Mouse (Mus musculus) granulocyte monocyte progenitor cell, adult 5-6 weeks (primary cell): ENCODE data around the gene Anapc2. TPM values are rescaled to one million over a fixed set of nuclear protein-coding genes. Genes with fewer than 3 reads are reported as not detected.
A peak's percentile ranks its signal among the peaks of the same experiment; 100 is the strongest.

ENCODE experiments used
- ATAC-seq: replicated peaks from 2 replicates; pipeline ENCODE4 v1.8.0; 2016; ENCODE audit warnings: mild to moderate bottlenecking, moderate TSS enrichment, inconsistent platforms; ENCODE audit not compliant: poor library complexity, severe bottlenecking
- total RNA-seq, 2 experiments: library from RNA; stranded (forward) in 1 of 2; stranded (reverse) in 1 of 2; fragments of 200-712, 200-1000 nt in 1 of 2; fragments of >200 nt in 1 of 2; fragmentation: Nextera tagmentation in 1 of 2; gene quantifications; 2 replicates each; pipeline ENCODE4 v1.2.3; 2014 to 2017

Anapc2 gene
- total RNA-seq, 2 experiments from 2014 or later = 17.8 to 46.0 TPM

DNA sequence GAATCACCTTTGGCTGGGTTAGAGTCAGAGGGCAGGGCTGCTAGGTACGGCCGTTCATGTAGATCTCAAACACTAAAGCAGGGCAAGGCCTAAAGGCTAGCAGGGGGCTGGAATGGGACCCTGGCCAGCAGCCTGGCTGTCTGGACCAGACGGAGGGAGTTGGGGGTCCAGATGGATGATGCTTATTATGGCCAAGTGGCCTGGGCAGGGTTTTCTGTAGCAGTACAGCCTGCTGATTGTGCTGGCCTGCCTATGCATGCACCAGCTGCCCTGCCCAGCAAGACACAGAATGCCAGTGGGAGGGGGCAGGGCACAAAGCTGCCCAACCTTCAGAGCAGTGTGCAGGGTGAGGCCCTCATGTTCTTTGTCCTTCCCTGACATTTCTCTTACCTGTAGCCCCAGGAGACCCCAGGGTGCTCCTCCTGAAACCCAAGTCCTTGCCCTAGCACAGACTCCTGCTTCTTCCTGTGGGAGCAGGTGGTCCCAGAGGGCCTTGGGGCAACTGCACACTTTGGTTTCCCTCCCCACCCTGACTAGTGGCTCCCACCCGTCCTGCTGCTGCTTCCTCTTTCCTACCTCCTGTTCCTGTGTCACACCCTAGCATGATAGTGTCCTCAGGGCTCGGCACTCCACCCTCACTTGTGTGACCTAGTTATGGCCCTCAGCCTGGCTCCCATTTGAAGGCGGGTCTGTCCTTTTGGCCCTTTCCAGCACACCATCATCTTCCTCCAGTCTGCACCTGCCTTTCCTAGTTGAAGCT is 6.2 kb upstream of the Anapc2 start:
- ATAC-seq = peak; percentile 55

DNA sequence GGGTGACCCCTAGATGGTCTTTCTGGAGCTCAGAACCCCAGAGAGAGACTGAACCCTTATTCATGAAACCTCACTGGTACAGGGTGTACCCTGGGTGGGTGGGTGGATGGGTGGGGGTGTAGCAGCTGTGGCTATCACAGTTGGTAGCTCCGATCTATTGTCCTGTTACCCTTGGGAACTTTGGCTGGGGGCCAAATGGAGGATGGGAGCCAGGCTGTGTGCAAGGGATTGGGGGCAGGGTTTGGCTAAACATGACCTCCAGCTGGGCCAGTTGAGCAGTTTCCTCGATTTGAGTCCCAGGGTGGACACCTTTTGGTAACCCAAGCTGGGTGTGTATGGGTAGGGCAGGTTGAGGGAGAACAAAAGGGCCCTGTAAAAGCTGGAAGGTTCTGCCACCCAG is 5.6 kb upstream of the Anapc2 start:
- ATAC-seq = no peak

DNA sequence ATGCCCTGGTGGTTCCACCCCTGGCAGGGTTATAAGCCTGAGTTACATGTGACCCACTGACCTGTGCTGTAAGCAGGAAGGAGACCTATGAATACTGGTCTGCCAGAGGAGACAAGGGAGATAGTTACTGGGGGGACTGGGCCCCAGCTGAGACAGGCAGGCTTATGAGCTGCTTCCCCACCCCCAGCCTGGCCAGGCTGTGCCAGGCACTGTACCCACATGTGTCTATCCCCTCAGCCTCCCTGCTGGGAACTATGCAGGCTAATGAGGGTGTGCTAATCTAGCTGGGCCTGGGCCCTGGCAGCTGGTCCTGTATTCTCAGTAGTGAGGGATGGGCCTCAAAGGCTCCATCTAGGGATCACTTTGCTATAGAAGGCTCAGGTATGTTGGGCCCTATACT is 5.0 kb upstream of the Anapc2 start:
- ATAC-seq = no peak

DNA sequence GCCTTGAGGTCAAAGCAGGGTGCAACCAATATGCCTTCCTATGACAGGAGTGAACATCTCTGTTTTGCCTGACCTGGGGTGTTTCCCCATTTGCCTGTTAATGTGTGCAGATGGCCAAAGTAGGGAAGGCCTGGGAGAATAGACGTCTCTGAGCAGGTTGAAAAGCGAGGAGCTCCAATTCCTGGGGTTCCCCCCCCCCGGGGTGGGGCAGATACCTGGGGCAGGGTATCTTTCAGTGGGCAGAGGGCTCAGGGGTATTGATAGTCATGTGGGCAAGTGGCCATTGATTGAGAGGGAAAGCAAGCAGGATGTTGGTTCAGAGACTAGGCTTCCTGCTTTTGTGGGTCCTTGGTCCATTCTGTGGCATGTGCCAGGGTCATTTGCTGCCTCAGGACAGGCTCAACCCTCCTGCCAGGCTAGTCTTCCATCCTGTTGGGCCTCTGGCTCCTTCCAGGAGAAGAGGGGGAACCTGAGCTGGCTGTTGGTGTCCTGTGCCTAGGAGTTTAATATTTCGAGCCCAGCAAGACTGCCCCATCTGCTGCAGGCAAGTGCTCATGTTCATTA is 4.5 kb upstream of the Anapc2 start:
- ATAC-seq = no peak

DNA sequence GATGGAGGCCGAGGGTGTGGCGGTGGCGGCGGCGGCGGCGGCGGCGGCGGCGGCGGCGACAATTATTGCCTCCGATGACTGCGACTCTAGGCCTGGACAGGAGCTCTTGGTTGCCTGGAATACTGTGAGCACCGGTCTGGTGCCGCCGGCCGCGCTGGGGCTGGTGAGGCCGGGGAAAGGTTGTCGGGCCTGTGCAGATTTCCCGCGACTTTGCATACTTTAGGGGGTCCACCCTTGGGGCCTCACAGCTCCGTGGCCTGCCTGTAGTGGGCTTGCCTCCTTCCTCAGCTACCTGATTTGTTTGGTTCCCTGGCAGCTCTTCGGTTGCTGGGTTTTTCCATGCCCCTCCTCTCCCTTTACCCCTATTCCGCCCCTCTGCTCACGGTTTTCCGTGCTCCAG is 237 bp downstream of the Anapc2 start:
- 0 out of 2 replicates have a peak, but pooled peaks have one; percentile 2 for ATAC-seq

DNA sequence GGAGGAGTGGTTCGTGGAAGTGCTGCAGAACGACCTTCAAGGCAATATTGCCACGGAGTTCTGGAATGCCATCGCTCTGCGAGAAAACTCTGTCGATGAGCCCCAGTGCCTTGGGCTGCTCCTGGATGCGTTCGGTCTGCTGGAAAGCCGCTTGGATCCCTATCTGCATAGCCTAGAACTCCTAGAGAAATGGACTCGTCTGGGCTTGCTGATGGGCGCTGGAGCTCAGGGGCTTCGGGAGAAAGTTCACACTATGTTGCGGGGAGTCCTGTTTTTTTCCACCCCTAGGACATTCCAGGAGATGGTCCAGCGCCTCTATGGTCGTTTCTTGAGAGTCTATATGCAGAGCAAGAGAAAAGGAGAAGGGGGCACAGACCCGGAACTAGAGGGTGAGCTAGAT is 732 bp downstream of the Anapc2 start:
- ATAC-seq = no peak

DNA sequence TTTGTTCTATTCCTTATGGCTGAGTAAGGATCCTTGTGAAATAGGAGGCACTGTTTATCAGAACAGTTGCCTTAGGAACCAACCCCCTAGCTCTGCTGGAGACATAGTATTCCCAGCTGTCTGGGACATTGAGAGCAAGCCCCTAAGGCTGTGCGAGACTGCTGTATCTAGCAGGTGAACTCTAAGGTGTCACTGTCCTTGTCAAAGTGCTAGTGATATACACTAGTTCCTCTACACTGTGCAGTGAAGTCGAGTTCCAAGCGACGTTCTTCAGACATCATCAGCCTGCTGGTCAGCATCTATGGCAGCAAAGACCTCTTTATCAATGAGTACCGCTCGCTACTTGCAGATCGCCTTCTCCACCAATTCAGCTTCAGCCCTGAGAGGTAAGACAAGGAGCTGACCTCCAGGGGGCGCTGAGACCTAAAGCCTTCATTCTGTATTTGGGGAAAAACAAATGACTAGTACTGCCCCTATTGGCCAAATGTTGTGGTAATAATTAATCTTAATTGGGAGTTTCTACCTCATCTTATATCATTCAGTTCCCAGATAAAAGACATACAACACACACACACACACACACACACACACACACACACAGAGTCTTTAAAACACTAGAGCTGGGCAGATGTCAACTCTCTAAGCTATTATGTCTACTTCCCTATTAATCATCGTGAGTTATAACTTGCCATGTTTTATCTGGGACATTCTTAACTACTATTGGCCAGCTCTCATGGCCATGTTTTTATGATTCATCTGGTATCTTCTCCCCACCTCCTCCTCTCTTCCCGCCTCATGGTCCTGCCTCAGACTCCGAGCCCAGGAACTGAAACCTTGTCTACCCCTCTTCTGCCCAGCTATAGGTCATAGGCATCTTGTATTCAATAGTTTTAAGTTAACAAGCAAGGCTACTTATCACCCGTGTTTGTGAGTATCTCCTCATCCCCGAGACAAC is 6.9 kb downstream of the Anapc2 start:
- ATAC-seq = peak; percentile 93

DNA sequence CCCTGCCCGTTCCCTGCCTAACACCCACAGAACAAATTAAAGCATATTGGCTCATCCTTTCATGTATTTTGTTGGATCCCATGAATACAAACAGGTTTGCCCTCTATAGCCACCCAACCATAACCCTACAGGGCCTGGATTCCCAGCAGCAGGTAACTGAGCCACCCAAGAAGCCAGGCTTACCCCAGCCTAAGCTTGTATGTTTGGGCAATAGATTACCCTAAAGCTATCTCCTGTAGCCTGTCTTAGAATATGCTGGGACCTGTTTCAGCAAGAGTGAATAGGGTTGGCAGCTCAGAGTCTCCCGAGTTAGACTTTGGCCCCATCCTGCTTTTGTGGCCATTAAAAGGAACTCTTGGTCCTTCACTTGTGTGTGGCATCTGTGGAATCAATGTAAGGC is 13.3 kb downstream of the Anapc2 start:
- ATAC-seq = no peak

DNA sequence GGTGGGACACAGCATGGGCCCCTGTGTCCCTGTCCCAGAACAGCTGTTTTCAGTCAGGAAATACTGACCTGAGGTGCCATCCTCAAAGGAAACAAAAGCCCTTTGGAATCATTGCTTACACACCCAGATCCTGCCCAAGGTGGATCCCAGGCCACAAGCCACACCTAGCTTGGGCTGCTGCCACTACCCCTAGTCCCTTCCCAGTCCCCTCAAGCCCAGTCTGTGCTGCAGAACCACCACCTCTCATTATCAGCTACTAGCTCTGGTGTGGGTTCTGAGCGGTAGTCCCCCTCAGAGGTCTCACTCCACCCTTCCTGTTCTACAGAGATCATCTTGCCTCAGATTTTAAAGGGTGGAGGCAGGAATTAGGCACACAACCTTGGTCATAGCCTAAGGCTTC is 14.0 kb downstream of the Anapc2 start:
- ATAC-seq = no peak

DNA sequence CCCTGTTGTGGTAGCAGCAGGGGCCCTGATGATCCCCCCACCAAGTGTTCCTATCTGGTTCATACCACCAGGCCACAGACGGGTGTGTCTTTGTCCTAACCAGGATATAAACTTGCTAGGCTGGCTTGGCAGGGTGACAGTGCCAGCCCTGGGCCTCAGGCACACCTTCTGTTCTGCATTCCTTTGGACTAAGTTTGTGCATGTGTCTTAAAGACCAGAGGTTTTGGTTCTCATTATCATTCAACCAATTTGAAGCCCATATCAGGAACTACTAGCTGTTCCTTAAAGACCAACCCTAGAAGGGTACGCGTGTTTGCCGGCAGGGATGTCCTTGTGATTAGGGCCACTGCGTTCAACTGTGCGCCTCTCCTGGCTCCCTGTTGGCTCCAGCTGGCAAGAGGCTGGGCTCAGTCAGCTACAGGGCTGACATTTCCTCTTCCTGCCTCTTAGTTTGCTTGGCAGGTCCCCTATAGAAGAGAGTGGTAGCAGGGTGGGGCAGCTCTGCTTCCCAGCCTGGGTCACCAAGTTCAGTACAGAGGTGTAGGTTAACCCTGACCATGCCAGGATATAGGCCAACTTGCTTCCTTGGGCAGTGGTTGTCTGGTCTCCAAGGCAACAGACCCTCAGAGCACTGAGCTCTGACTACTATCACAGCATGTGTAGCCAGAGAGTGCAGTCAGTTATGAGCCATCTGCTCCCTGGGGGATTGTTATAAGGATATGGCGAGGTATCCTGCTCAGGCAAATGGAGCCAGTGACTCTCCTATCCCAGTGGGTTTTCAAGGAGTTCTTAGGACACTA is 14.8 kb downstream of the Anapc2 start:
- ATAC-seq = no peak

DNA sequence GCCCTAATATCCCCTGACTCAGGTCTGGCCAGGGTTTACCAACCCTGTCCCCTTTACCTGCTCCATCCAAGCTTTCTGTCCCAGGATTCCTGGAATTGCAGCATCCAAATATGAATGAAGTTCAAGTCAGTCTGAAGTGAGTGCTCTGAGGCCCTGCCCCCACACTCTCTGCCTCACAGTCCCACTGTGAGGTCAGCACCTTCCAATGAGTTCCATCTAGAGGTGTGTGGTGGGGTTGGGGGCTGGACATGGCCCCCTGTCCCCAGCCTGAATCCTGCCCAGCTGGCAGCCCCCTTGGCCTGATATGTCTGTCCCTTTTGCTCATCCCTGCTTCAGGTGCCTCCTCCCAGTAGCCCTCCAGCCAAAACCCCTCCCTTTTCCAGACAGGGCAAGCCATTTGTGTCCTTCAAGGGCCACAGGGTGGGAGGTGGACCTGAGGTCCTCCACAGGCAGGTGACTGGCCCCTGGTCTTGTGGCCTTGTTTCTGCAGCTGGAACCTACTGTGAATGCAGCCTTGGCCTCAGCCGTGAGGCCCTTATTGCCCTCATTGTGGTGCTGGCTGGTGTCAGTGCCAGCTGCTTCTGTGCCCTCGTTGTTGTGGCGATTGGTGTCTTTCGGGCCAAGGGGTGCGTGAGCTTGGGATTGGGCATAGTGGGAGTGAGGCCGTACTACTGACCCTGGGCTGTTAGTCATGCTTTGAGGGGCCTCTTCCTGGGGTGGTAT is 15.8 kb downstream of the Anapc2 start, which contains the start of gene Tmem210:
Gene Tmem210 (plus strand): TSS at position 219 of the 723 bp plus-strand sequence.
- ATAC-seq = no peak

DNA sequence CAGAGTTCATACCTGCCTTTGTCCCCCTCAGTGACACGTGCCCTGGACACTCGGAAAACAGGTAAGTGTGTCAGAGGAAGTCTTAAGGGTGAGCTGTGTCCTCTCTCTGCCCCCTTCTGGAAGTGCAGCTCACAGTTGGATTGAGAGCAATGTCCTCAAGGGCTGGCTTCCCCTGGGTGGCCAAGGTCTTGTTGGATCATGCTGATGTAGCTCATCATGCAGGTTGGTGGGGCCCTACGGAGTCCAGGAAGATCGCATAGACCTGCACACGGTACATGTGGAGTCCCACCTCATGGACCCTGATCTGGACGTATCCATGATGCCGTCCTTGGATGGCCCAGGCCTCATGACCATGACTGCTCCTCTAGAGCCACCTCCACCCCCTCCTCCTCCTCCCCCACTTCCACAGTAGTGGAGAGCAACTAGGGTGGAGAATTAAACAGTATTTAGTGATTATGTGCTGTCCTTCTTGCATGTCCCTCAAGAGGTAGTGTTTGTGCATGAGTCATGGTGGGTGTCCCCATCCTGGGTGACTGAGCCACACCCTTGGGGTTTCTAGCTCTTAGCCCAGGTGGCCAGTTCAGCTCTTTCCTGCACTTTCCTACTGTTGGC is 16.6 kb downstream of the Anapc2 start:
- ATAC-seq = no peak

DNA sequence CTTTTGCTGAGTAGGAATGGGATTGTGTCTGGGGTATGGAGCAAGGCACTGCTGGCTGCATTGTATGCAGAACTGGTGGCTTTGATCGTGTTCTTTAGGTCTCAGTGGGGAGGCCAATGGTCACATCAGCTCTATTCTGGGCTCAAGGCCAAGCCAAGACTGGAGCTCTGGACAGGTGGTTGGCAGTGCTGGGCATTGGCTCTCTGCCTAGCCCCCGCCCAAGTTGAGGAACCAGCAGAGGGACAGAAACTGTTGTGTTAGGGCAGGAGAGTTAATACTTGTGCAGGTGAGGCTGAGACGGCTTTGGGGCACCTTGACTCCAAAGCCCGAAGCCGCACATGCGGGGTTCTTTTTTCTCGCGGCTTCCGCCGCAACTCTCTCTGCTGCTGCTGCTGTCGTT is 17.4 kb downstream of the Anapc2 start, which contains the start of gene Lrrc26:
Gene Lrrc26 (plus strand): TSS at position 265 of the 400 bp plus-strand sequence.
- no peak for ATAC-seq

DNA sequence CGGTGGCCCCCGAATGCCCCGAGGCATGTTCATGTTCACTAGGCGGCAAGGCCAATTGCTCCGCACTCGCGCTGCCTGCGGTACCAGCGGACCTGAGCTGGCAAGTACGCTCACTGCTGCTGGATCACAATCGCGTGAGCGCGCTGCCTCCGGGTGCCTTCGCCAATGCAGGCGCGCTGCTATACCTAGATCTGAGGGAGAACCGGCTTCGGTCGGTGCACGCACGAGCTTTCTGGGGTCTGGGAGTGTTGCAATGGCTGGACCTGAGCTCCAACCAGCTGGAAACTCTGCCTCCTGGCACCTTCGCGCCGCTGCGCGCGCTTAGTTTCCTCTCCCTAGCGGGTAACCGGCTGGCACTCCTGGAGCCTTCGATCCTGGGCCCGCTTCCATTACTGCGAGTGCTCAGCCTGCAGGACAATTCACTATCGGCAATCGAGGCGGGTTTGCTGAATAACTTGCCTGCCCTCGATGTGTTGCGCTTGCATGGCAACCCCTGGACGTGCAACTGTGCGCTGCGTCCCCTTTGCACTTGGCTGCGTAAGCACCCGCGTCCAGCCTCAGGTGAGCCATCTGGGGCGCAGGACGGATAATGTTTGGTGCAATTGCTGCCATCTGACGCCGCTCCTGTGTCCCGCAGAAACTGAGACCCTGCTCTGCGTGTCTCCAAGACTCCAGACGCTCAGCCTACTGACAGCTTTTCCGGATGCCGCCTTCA is 18.0 kb downstream of the Anapc2 start:
- no peak for ATAC-seq

DNA sequence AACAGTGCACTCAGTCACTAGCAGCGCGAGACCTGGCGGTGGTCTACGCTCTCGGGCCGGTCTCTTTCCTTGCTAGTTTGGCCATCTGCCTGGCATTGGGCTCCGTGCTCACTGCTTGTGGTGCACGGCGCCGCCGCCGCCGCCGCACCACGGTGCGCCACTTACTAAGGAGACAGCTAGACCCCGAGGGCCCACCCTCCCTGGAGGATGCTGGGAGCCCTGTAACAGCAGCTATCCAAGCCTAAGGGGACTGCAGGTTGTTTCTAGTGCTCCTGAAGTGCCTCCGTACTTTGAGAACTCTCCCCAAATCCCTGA is 18.5 kb downstream of the Anapc2 start:
- no peak for ATAC-seq

DNA sequence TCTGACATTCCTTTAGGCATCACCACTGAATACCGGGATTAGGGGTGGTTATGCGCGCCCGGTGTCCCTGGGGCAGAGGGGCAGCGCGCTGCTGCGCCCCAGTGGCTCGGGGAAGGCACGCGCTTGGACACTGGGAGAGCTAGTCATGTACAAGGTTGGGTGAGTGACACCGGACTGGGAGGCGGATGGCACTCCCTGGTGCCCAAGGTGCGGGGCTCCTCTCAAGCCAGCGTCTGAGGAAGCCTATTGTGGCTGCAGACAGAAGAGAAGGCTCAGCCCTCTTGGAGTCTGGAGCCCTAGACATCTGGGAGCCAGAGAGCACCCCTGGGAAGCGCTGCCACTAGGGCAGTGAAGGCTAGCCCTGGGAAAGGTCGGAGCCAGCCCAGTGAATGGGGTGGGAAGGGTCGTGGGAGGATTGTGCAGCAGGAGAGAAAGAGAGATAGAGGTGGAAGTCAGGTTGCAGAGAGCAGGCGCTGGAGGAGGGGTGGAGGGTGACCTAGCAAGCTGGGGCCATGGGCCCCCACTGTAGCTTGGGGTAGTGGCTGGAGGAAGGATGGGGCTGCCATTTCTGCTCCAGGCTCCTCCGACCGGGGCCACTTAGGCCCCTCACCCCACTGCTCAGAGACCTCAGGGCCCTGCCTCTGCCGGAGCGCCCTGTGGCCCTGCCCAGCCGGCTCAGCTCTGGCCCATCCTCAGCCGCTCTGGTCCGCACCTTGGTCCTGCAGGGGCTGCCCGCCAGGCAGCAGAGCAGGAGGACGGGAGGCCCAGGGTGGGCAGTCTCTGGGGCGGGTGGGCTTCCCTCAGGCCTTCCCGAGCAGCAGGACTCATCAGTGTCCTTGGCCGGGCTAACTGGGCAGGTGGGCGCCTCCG is 19.1 kb downstream of the Anapc2 start:
- ATAC-seq = no peak

DNA sequence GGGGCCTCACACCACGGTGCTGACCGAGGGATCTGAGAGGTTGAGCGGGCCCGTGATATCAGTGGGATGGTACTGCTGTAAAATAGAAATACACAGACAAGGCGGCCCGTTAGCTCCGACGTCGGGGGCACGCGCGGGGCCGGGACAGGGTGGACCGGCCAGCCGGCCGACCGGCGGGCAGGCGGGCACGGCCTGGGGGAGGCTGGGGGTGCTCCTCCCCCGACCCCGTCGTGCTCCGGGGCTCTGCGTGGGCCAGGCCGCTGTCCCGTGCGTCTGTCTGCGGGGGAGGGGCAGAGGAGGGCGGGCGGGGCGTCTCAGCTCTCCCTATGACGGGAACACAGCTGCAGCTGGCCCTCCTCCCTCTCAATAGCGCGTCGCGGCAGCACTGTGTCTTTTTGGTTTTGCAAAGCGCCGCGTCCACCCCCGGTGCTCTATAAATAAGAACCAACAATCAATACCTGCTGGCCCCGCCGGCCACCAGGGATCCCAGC is 19.8 kb downstream of the Anapc2 start:
- ATAC-seq = no peak
